Mouse (Mus musculus): Measurements from ENCODE around the gene Cfap126. TPM values are rescaled to one million over a fixed set of nuclear protein-coding genes. Genes with fewer than 3 reads are reported as not detected.

The Cfap126 gene
- polyA plus RNA-seq, 1 experiment from 2014 or later, result 9.2 TPM

DNA sequence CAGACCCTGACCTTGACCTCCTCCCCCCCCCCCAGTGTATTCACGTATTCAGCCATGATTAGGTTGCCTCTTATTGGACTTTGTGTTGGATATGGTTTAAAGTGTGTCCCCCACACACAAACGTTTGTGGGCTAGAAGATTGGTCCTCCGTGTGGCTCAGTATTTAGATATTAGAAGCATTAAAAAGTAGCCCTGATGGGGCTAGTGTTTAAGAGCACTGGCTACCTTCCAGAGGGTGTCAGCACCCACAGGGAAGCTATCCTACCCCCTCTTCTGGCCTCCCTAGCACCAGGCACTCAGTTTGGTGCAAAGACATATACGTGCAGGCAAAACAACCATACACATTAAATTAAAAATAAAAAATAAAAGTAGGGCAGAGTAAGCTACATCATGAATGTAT lies 732 bp upstream of the Cfap126 start:
- H3K4me3 ChIP-seq (ENCODE audit: low read depth, low read length), result no peak overlapping the region
- no peak overlapping the region for H3K27ac ChIP-seq (ENCODE audit: low read length)
- H3K9ac ChIP-seq (ENCODE audit: low read depth, low read length), result no peak overlapping the region
- peaks cover 12% of the 10 kb centered on the region; the same call in 1 of the 2 replicates for H3K4me1 ChIP-seq (ENCODE audit: control insufficient read depth, insufficient read depth, low read length)
- 80% methylated on average over 4 of the region's 4 CpGs for WGBS
- H3K36me3 ChIP-seq (ENCODE audit: control insufficient read depth, insufficient read depth, low read length), result no peaks in the 10 kb centered on the region
- H3K4me2 ChIP-seq (ENCODE audit: low read length), result no peak overlapping the region
- no peak for ATAC-seq
- no peaks in the 10 kb centered on the region for H3K9me3 ChIP-seq (replicated peaks; ENCODE audit: control insufficient read depth, low read length, poor library complexity, severe bottlenecking)
- no peaks in the 10 kb centered on the region for H3K27me3 ChIP-seq (ENCODE audit: control insufficient read depth, insufficient read depth, low read depth, low read length)

DNA sequence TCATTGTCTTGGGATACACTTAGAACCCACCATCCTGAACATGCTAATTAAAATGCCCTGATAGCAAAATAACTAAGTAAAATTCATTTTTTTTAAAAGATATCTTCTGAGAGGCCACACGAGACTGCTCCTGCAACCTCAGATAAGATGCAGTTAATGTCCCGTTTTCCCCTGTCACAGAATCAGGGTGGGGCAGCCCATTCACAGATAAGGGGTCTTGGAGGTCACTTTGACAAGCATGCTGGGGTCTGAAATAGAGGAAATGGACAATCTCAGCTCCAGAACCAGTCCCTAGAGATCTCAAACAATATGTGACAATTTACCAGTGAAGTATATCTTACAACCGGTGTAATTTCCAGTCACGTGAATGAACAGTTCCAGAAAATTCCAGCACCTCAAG lies 2.6 kb downstream of the Cfap126 start:
- H3K9me3 ChIP-seq (replicated peaks; ENCODE audit: control insufficient read depth, low read length, poor library complexity, severe bottlenecking), result no peaks in the 10 kb centered on the region
- H3K27ac ChIP-seq (ENCODE audit: low read length), result no peak overlapping the region
- no peak overlapping the region for H3K4me3 ChIP-seq (ENCODE audit: low read depth, low read length)
- 0 out of 2 replicates have a peak, but pooled peaks cover 4% of the 10 kb centered on the region for H3K4me1 ChIP-seq (ENCODE audit: control insufficient read depth, insufficient read depth, low read length)
- WGBS, result 77% methylated on average over 4 of the region's 4 CpGs
- no peaks in the 10 kb centered on the region for H3K27me3 ChIP-seq (ENCODE audit: control insufficient read depth, insufficient read depth, low read depth, low read length)
- ATAC-seq, result no peak
- H3K36me3 ChIP-seq (ENCODE audit: control insufficient read depth, insufficient read depth, low read length), result no peaks in the 10 kb centered on the region
- no peak overlapping the region for H3K9ac ChIP-seq (ENCODE audit: low read depth, low read length)
- H3K4me2 ChIP-seq (ENCODE audit: low read length), result no peak overlapping the region

DNA sequence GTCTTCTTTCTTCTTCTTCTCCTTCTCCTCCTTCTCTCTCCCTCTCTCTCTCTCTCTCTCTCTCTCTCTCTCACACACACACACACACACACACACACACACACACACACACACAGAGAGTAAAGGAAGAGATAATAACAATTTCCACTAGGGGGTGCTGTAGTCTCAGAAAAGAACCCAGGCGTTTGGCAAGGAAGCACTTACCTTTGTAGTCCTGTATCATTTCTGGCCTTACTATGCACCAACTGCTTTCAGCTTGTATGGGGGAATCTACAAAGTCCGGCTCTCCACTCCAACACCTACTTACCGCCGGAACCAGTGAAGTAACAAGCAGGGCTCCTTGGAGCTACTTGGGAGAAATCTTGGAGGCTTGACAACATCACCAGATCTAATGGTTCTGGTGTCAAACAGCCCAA lies 4.6 kb downstream of the Cfap126 start:
- Histone ChIP-seq H3K9me3 (replicated peaks; ENCODE audit: control insufficient read depth, low read length, poor library complexity, severe bottlenecking) (no peaks in the 10 kb centered on the region), H3K27ac (ENCODE audit: low read length) (no peak overlapping the region), H3K4me2 (ENCODE audit: low read length) (no peak overlapping the region), H3K36me3 (ENCODE audit: control insufficient read depth, insufficient read depth, low read length) (no peaks in the 10 kb centered on the region), H3K9ac (ENCODE audit: low read depth, low read length) (no peak overlapping the region), H3K4me3 (ENCODE audit: low read depth, low read length) (no peak overlapping the region), H3K27me3 (ENCODE audit: control insufficient read depth, insufficient read depth, low read depth, low read length) (no peaks in the 10 kb centered on the region), H3K4me1 (ENCODE audit: control insufficient read depth, insufficient read depth, low read length) (0 out of 2 replicates have a peak, but pooled peaks cover 4% of the 10 kb centered on the region)
- 15% methylated on average over 4 of the region's 4 CpGs for WGBS
- ATAC-seq, result peak; percentile 36; the same call in 1 of the 2 replicates

DNA sequence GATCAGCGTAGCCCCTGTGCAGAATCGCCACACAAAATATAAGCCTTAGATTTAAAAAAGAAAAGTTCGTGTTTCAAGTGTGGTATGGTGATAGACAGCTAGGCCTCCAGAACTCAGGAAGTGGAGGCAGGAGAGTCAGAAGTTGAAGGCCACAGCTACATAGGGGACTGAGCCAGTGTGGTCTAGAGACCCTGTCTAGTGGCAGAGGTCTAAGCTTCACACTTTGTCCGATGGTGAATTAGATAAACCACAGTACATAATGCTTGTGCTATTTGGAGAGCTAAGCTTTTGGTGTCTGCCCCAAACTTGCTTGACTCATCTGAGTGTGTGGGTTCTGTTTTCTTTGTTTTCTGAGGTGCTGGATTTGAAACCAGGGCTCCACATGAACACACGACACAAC lies 5.3 kb downstream of the Cfap126 start:
- ATAC-seq, result no peak

DNA sequence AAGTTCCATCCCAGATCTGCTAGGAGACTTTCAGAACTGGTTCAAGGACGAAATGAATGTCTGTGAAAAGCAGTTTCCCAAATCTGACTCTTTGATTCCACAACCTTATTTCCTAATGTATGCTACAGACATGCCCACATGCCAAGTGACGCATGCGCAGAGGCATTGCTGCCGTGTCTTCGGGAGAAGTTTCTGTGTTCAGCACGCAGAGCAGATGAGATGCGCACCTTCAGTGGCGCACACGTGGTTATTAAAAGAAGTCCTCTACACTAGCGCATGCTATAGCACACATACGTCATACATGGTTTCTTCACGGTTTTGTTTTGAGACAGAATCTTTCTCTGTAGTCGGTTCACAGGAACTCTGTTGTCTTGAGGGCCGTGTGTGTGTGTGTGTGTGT lies 5.7 kb downstream of the Cfap126 start:
- Histone ChIP-seq H3K36me3 (ENCODE audit: control insufficient read depth, insufficient read depth, low read length) (no peaks in the 10 kb centered on the region), H3K27ac (ENCODE audit: low read length) (no peak overlapping the region), H3K4me3 (ENCODE audit: low read depth, low read length) (no peak overlapping the region), H3K4me2 (ENCODE audit: low read length) (no peak overlapping the region), H3K9ac (ENCODE audit: low read depth, low read length) (no peak overlapping the region), H3K4me1 (ENCODE audit: control insufficient read depth, insufficient read depth, low read length) (no peaks in the 10 kb centered on the region), H3K9me3 (replicated peaks; ENCODE audit: control insufficient read depth, low read length, poor library complexity, severe bottlenecking) (no peaks in the 10 kb centered on the region), H3K27me3 (ENCODE audit: control insufficient read depth, insufficient read depth, low read depth, low read length) (no peaks in the 10 kb centered on the region)
- ATAC-seq, result no peak
- WGBS, result 88% methylated on average over 14 of the region's 14 CpGs

More for the DNA sequence above, 5.3 kb downstream of the Cfap126 start:
- H3K4me1 ChIP-seq (ENCODE audit: control insufficient read depth, insufficient read depth, low read length), result no peaks in the 10 kb centered on the region
- no peaks in the 10 kb centered on the region for H3K36me3 ChIP-seq (ENCODE audit: control insufficient read depth, insufficient read depth, low read length)
- no peak overlapping the region for H3K27ac ChIP-seq (ENCODE audit: low read length)
- H3K9ac ChIP-seq (ENCODE audit: low read depth, low read length), result no peak overlapping the region
- no peak overlapping the region for H3K4me2 ChIP-seq (ENCODE audit: low read length)
- H3K4me3 ChIP-seq (ENCODE audit: low read depth, low read length), result no peak overlapping the region
- WGBS, result 87% methylated on average over 5 of the region's 5 CpGs
- H3K9me3 ChIP-seq (replicated peaks; ENCODE audit: control insufficient read depth, low read length, poor library complexity, severe bottlenecking), result no peaks in the 10 kb centered on the region
- H3K27me3 ChIP-seq (ENCODE audit: control insufficient read depth, insufficient read depth, low read depth, low read length), result no peaks in the 10 kb centered on the region

DNA sequence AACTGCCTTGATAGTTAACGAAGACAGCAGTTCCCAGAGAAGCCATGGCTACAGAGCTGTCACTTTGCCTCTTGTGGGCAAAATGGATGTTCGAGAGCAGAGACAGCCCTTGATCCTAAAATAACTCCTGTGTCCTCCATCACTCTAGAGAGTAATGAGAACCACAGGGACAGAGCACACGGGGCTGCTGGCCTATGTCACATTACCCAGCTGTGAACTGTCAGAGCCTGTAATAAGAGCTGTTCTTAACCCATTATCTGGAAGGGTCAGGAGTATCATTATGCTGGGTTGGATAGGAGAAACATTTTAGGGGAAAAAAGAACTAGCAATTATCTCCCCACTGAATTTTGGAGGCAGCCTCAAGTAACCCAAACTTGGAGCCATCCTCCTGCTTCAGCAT lies 7.2 kb downstream of the Cfap126 start:
- Histone ChIP-seq H3K36me3 (ENCODE audit: control insufficient read depth, insufficient read depth, low read length) (no peaks in the 10 kb centered on the region), H3K4me2 (ENCODE audit: low read length) (no peak overlapping the region), H3K27me3 (ENCODE audit: control insufficient read depth, insufficient read depth, low read depth, low read length) (no peaks in the 10 kb centered on the region), H3K4me3 (ENCODE audit: low read depth, low read length) (no peak overlapping the region), H3K9me3 (replicated peaks; ENCODE audit: control insufficient read depth, low read length, poor library complexity, severe bottlenecking) (no peaks in the 10 kb centered on the region), H3K27ac (ENCODE audit: low read length) (no peak overlapping the region), H3K9ac (ENCODE audit: low read depth, low read length) (no peak overlapping the region), H3K4me1 (ENCODE audit: control insufficient read depth, insufficient read depth, low read length) (no peaks in the 10 kb centered on the region)
- WGBS, result 64% methylated on average over 3 of the region's 3 CpGs
- no peak for ATAC-seq

DNA sequence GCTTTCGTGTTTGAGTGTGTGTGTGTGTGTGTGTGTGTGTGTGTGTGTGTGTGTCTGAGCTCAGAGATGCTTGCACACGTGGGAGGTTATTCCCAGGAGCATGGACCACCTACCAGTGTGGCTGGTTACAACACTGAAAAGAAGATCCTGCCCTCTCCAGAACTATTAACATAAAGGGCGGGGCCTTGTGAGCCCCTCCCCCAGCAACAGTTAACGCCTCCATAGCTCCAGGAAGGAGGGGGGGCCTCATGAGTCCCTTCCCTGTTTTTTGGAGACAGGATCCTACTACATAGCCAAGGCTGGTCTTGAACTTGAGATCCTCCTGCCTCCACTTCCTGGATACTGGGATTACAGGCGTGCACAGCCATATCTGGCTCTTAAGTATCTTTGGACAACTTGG lies 8.1 kb downstream of the Cfap126 start:
- no peak overlapping the region for H3K27ac ChIP-seq (ENCODE audit: low read length)
- 41% methylated on average over 5 of the region's 5 CpGs for WGBS
- no peak for ATAC-seq

DNA sequence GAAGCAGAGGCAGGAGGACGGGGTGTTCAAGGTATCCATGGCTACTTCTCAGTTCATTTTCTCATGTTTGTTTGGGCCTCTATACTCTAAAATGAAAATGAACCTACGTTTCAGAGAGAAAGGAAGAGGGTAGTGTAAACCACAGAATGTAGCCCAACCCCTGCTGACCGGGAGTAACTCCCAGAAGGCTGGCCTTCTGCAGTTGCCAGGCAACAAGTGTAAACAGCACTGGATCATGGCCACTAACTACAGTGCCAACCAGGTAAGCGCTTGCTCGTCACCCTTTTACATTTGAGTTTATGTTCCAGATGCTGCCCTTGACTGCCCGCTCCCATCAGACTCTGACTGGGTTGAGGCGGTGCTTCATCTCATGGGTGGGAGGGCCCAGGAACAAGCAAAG lies 9.2 kb downstream of the Cfap126 start:
- 39% methylated on average over 7 of the region's 7 CpGs for WGBS
- Histone ChIP-seq H3K27ac (ENCODE audit: low read length) (no peak overlapping the region), H3K4me1 (ENCODE audit: control insufficient read depth, insufficient read depth, low read length) (no peaks in the 10 kb centered on the region), H3K36me3 (ENCODE audit: control insufficient read depth, insufficient read depth, low read length) (peaks cover 2% of the 10 kb centered on the region; the same call in 1 of the 2 replicates), H3K9me3 (replicated peaks; ENCODE audit: control insufficient read depth, low read length, poor library complexity, severe bottlenecking) (no peaks in the 10 kb centered on the region), H3K4me3 (ENCODE audit: low read depth, low read length) (no peak overlapping the region), H3K27me3 (ENCODE audit: control insufficient read depth, insufficient read depth, low read depth, low read length) (no peaks in the 10 kb centered on the region), H3K4me2 (ENCODE audit: low read length) (no peak overlapping the region), H3K9ac (ENCODE audit: low read depth, low read length) (no peak overlapping the region)
- ATAC-seq, result no peak

More for the DNA sequence above, 8.1 kb downstream of the Cfap126 start:
- Histone ChIP-seq H3K36me3 (ENCODE audit: control insufficient read depth, insufficient read depth, low read length) (no peaks in the 10 kb centered on the region), H3K27me3 (ENCODE audit: control insufficient read depth, insufficient read depth, low read depth, low read length) (no peaks in the 10 kb centered on the region), H3K9me3 (replicated peaks; ENCODE audit: control insufficient read depth, low read length, poor library complexity, severe bottlenecking) (no peaks in the 10 kb centered on the region), H3K4me3 (ENCODE audit: low read depth, low read length) (no peak overlapping the region), H3K4me2 (ENCODE audit: low read length) (no peak overlapping the region), H3K9ac (ENCODE audit: low read depth, low read length) (no peak overlapping the region), H3K4me1 (ENCODE audit: control insufficient read depth, insufficient read depth, low read length) (no peaks in the 10 kb centered on the region)

DNA sequence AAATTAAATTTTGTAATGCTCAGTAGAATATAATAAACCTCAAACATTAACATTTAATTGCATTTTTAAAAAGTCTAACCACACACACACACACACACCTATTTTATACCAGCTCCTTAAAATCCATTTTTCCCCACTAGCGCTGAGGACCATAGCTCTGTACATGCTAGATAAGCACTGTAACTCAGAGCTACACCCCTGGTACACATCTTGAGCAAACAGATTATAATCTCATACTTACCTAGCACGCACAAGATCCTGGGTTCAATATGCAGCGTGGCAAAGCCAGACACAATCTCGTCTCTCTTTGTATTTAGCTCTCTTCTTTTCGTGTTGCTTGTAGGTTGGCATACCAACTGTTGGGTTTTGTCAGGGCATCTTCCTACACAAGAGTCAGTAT lies 10.7 kb downstream of the Cfap126 start:
- Histone ChIP-seq H3K4me1 (ENCODE audit: control insufficient read depth, insufficient read depth, low read length) (no peaks in the 10 kb centered on the region), H3K9ac (ENCODE audit: low read depth, low read length) (no peak overlapping the region), H3K36me3 (ENCODE audit: control insufficient read depth, insufficient read depth, low read length) (peaks cover 6% of the 10 kb centered on the region), H3K4me3 (ENCODE audit: low read depth, low read length) (no peak overlapping the region), H3K27ac (ENCODE audit: low read length) (no peak overlapping the region), H3K27me3 (ENCODE audit: control insufficient read depth, insufficient read depth, low read depth, low read length) (no peaks in the 10 kb centered on the region), H3K9me3 (replicated peaks; ENCODE audit: control insufficient read depth, low read length, poor library complexity, severe bottlenecking) (no peaks in the 10 kb centered on the region), H3K4me2 (ENCODE audit: low read length) (no peak overlapping the region)
- WGBS, result 89% methylated on average over 5 of the region's 5 CpGs
- ATAC-seq, result no peak

Data from midbrain, embryonic 16.5 days (tissue).